Mouse (Mus musculus) gastrocnemius, adult 18-20 months (tissue): ENCODE measurements around the gene Wfdc2. TPM values are rescaled to one million over a fixed set of nuclear protein-coding genes. Genes with fewer than 3 reads are reported as not detected.

Experiments
- DNase-seq: peaks from one replicate; pipeline ENCODE4 v3.0.0; 2021; ENCODE audit warnings: low spot score
- total RNA-seq, 2 experiments: library from RNA; stranded (reverse); gene quantifications; 2 replicates each; pipeline ENCODE4 v1.2.3; 2021

The Wfdc2 gene
- total RNA-seq, 2 experiments from 2014 or later: not detected

- DNase-seq: no peak
Observed at GRCm38 (mm10) chr2:164615386-164615785, 53.2 kb downstream of the Wfdc2 start.

Other genes starting within 250 kb of the Wfdc2 start
- not detected for gene Svs6, start 245.7 kb upstream of the Wfdc2 start, total RNA-seq
- gene Svs5, start 229.7 kb upstream of the Wfdc2 start, total RNA-seq: not detected
- under 1 TPM in 1 of 2 experiments, not detected in 1; 0.73 TPM for gene Slpi, start 173.3 kb upstream of the Wfdc2 start, total RNA-seq
- not detected for gene Rbpjl, start 159.3 kb upstream of the Wfdc2 start, total RNA-seq
- gene Matn4, start 157.3 kb upstream of the Wfdc2 start, total RNA-seq: under 1 TPM; 0.59 to 0.78 TPM
- 10 to 100 TPM; 62.6 to 77.3 TPM for gene Sdc4, start 118.5 kb upstream of the Wfdc2 start, total RNA-seq
- gene Sys1, start 105.4 kb upstream of the Wfdc2 start, total RNA-seq: 10 to 100 TPM; 26.0 to 26.2 TPM
- gene Gm20458, start 101.4 kb upstream of the Wfdc2 start, total RNA-seq: 1 to 10 TPM; 3.8 to 6.5 TPM
- not detected for gene Trp53tg5, start 88.7 kb upstream of the Wfdc2 start, total RNA-seq
- 10 to 100 TPM; 22.8 to 24.5 TPM for gene Dbndd2, start 76.3 kb upstream of the Wfdc2 start, total RNA-seq
- gene Pigt, start 64.9 kb upstream of the Wfdc2 start, total RNA-seq: 10 to 100 TPM; 31.4 to 32.6 TPM
- not detected for gene Spint3, start 11.0 kb downstream of the Wfdc2 start, total RNA-seq
- gene Wfdc6a, start 23.0 kb downstream of the Wfdc2 start, total RNA-seq: not detected
- not detected for gene Eppin, start 31.2 kb downstream of the Wfdc2 start, total RNA-seq
- not detected for gene Wfdc6b, start 51.1 kb downstream of the Wfdc2 start, total RNA-seq
- gene Wfdc8, start 51.2 kb downstream of the Wfdc2 start, total RNA-seq: not detected
- not detected for gene Wfdc16, start 76.4 kb downstream of the Wfdc2 start, total RNA-seq
- gene Wfdc10, start 93.6 kb downstream of the Wfdc2 start, total RNA-seq: not detected
- not detected for gene Wfdc9, start 94.2 kb downstream of the Wfdc2 start, total RNA-seq
- gene Wfdc11, start 111.7 kb downstream of the Wfdc2 start, total RNA-seq: not detected
- gene Wfdc13, start 122.7 kb downstream of the Wfdc2 start, total RNA-seq: not detected
- gene Spint4, start 136.1 kb downstream of the Wfdc2 start, total RNA-seq: not detected
- not detected for gene Spint5, start 152.9 kb downstream of the Wfdc2 start, total RNA-seq
- gene Wfdc3, start 183.5 kb downstream of the Wfdc2 start, total RNA-seq: not detected
- gene Dnttip1, start 183.6 kb downstream of the Wfdc2 start, total RNA-seq: 10 to 100 TPM; 15.7 to 20.7 TPM
- gene Ube2c, start 207.5 kb downstream of the Wfdc2 start, total RNA-seq: under 1 TPM; 0.41 to 0.50 TPM
- over 10,000 TPM; 18,106 to 19,583 TPM for gene Tnnc2, start 217.6 kb downstream of the Wfdc2 start, total RNA-seq
- 10 to 100 TPM; 20.0 to 24.3 TPM for gene Snx21, start 223.4 kb downstream of the Wfdc2 start, total RNA-seq
- 1 to 10 TPM; 8.0 to 8.2 TPM for gene Acot8, start 242.5 kb downstream of the Wfdc2 start, total RNA-seq
- gene Zswim3, start 242.7 kb downstream of the Wfdc2 start, total RNA-seq: 1 to 10 TPM; 1.5 TPM